Mouse (Mus musculus): Measurements from ENCODE around the gene Ankrd2. TPM values are rescaled to one million over a fixed set of nuclear protein-coding genes. Genes with fewer than 3 reads are reported as not detected.

Gene Ankrd2
- polyA plus RNA-seq, 1 experiment: 0.34 TPM

GRCm38 (mm10) chr19:42016251-42016650 lies 19.5 kb upstream of the Ankrd2 start:
- no peak for TF ChIP-seq CTCF (IDR thresholded peaks at IDR 0.05; ENCODE audit: borderline replicate concordance, extremely low read depth, insufficient read depth, insufficient read length)
- no peak for DNase-seq (ENCODE audit: low read depth)

- no peak for TF ChIP-seq POLR2A (IDR thresholded peaks at IDR 0.05; ENCODE audit: borderline replicate concordance, extremely low read depth, insufficient read depth, insufficient read length, poor library complexity, severe bottlenecking)
- no peak for TF ChIP-seq CTCF (IDR thresholded peaks at IDR 0.05; ENCODE audit: borderline replicate concordance, extremely low read depth, insufficient read depth, insufficient read length)
- no peak for DNase-seq (ENCODE audit: low read depth)
Measured at GRCm38 (mm10) chr19:42016840-42017239, 19.0 kb upstream of the Ankrd2 start.

- TF ChIP-seq CTCF (IDR thresholded peaks at IDR 0.05; ENCODE audit: borderline replicate concordance, extremely low read depth, insufficient read depth, insufficient read length) (no peak), POLR2A (IDR thresholded peaks at IDR 0.05; ENCODE audit: borderline replicate concordance, extremely low read depth, insufficient read depth, insufficient read length, poor library complexity, severe bottlenecking) (no peak)
- peak; percentile 54 for DNase-seq (ENCODE audit: low read depth)
Measured at GRCm38 (mm10) chr19:42017399-42018247, 18.2 kb upstream of the Ankrd2 start.

GRCm38 (mm10) chr19:42019011-42019522 lies 16.7 kb upstream of the Ankrd2 start:
- no peak for DNase-seq (ENCODE audit: low read depth)
- no peak for TF ChIP-seq CTCF (IDR thresholded peaks at IDR 0.05; ENCODE audit: borderline replicate concordance, extremely low read depth, insufficient read depth, insufficient read length)
- TF ChIP-seq POLR2A (IDR thresholded peaks at IDR 0.05; ENCODE audit: borderline replicate concordance, extremely low read depth, insufficient read depth, insufficient read length, poor library complexity, severe bottlenecking): no peak

GRCm38 (mm10) chr19:42021681-42022541 lies 13.9 kb upstream of the Ankrd2 start:
- DNase-seq (ENCODE audit: low read depth): no peak
- TF ChIP-seq CTCF (IDR thresholded peaks at IDR 0.05; ENCODE audit: borderline replicate concordance, extremely low read depth, insufficient read depth, insufficient read length) (no peak), POLR2A (IDR thresholded peaks at IDR 0.05; ENCODE audit: borderline replicate concordance, extremely low read depth, insufficient read depth, insufficient read length, poor library complexity, severe bottlenecking) (no peak)

- no peak for DNase-seq (ENCODE audit: low read depth)
- no peak for TF ChIP-seq POLR2A (IDR thresholded peaks at IDR 0.05; ENCODE audit: borderline replicate concordance, extremely low read depth, insufficient read depth, insufficient read length, poor library complexity, severe bottlenecking)
- no peak for TF ChIP-seq CTCF (IDR thresholded peaks at IDR 0.05; ENCODE audit: borderline replicate concordance, extremely low read depth, insufficient read depth, insufficient read length)
Measured at GRCm38 (mm10) chr19:42022542-42022848, 13.3 kb upstream of the Ankrd2 start.

GRCm38 (mm10) chr19:42026158-42026557 lies 9.6 kb upstream of the Ankrd2 start:
- TF ChIP-seq CTCF (IDR thresholded peaks at IDR 0.05; ENCODE audit: borderline replicate concordance, extremely low read depth, insufficient read depth, insufficient read length): peak; percentile 96
- no peak for TF ChIP-seq POLR2A (IDR thresholded peaks at IDR 0.05; ENCODE audit: borderline replicate concordance, extremely low read depth, insufficient read depth, insufficient read length, poor library complexity, severe bottlenecking)

GRCm38 (mm10) chr19:42031112-42031511 lies 4.7 kb upstream of the Ankrd2 start:
- TF ChIP-seq CTCF (IDR thresholded peaks at IDR 0.05; ENCODE audit: borderline replicate concordance, extremely low read depth, insufficient read depth, insufficient read length): no peak
- no peak for TF ChIP-seq POLR2A (IDR thresholded peaks at IDR 0.05; ENCODE audit: borderline replicate concordance, extremely low read depth, insufficient read depth, insufficient read length, poor library complexity, severe bottlenecking)
- DNase-seq (ENCODE audit: low read depth): no peak

More at GRCm38 (mm10) chr19:42026158-42026557, 9.6 kb upstream of the Ankrd2 start:
- peak; percentile 77 for DNase-seq (ENCODE audit: low read depth)

GRCm38 (mm10) chr19:42033611-42034010 lies 2.2 kb upstream of the Ankrd2 start:
- TF ChIP-seq CTCF (IDR thresholded peaks at IDR 0.05; ENCODE audit: borderline replicate concordance, extremely low read depth, insufficient read depth, insufficient read length) (no peak), POLR2A (IDR thresholded peaks at IDR 0.05; ENCODE audit: borderline replicate concordance, extremely low read depth, insufficient read depth, insufficient read length, poor library complexity, severe bottlenecking) (no peak)

GRCm38 (mm10) chr19:42034146-42034775 lies 1.5 kb upstream of the Ankrd2 start:
- DNase-seq (ENCODE audit: low read depth): no peak
- no peak for TF ChIP-seq POLR2A (IDR thresholded peaks at IDR 0.05; ENCODE audit: borderline replicate concordance, extremely low read depth, insufficient read depth, insufficient read length, poor library complexity, severe bottlenecking)
- no peak for TF ChIP-seq CTCF (IDR thresholded peaks at IDR 0.05; ENCODE audit: borderline replicate concordance, extremely low read depth, insufficient read depth, insufficient read length)

More at GRCm38 (mm10) chr19:42033611-42034010, 2.2 kb upstream of the Ankrd2 start:
- DNase-seq (ENCODE audit: low read depth): peak; percentile 15

GRCm38 (mm10) chr19:42034881-42035455 lies 832 bp upstream of the Ankrd2 start:
- TF ChIP-seq POLR2A (IDR thresholded peaks at IDR 0.05; ENCODE audit: borderline replicate concordance, extremely low read depth, insufficient read depth, insufficient read length, poor library complexity, severe bottlenecking): no peak
- TF ChIP-seq CTCF (IDR thresholded peaks at IDR 0.05; ENCODE audit: borderline replicate concordance, extremely low read depth, insufficient read depth, insufficient read length): no peak
- no peak for DNase-seq (ENCODE audit: low read depth)

Measured in brain, embryonic 14.5 days (tissue).